Mouse (Mus musculus): ENCODE results near the gene Rtkn. TPM values are rescaled to one million over a fixed set of nuclear protein-coding genes. Genes with fewer than 3 reads are reported as not detected.

The Rtkn gene
- polyA plus RNA-seq, 1 experiment from 2014 or later, result 46.7 TPM

GRCm38 (mm10) chr6:83165026-83165606 lies 29.9 kb downstream of the Rtkn start:
- WGBS, result 6% methylated on average over 6 of the region's 6 CpGs
- Histone ChIP-seq H3K4me3 (peak overlapping the region; percentile 84), H3K4me1 (peaks cover 34% of the 10 kb centered on the region), H3K27me3 (peaks cover 29% of the 10 kb centered on the region), H3K36me3 (no peaks in the 10 kb centered on the region), H3K9ac (peak overlapping the region; percentile 91), H3K4me2 (peak overlapping the region; percentile 78), H3K27ac (peak overlapping the region; percentile 82), H3K9me3 (no peaks in the 10 kb centered on the region)
- ATAC-seq (ENCODE audit: insufficient number of reproducible peaks, insufficient read depth, low FRiP score, low TSS enrichment, low read depth), result 0 out of 2 replicates have a peak, but pooled peaks have one; percentile 1

- peak within 1 kb of the TSS; percentile 84 for H3K4me3 ChIP-seq
- peak; percentile 85 for ATAC-seq (ENCODE audit: insufficient number of reproducible peaks, insufficient read depth, low FRiP score, low TSS enrichment, low read depth)
- peaks cover 23% of the 10 kb centered on the region for H3K27me3 ChIP-seq
- H3K27ac ChIP-seq, result peak within 1 kb of the TSS; percentile 82
- H3K4me1 ChIP-seq, result peaks cover 34% of the 10 kb centered on the region
- peak within 1 kb of the TSS; percentile 91 for H3K9ac ChIP-seq
- peak within 1 kb of the TSS; percentile 78 for H3K4me2 ChIP-seq
- WGBS, result under 1% methylated on average over 58 of the region's 58 CpGs
- H3K36me3 ChIP-seq, result no peaks in the 10 kb centered on the region
- H3K9me3 ChIP-seq, result no peaks in the 10 kb centered on the region
Observed at GRCm38 (mm10) chr6:83165607-83166242, 30.5 kb downstream of the Rtkn start, which contains the start of gene Dctn1. TSS of gene Dctn1 (plus strand) at chr6:83165920.

GRCm38 (mm10) chr6:83166243-83166630 lies 31.0 kb downstream of the Rtkn start:
- H3K36me3 ChIP-seq, result no peaks in the 10 kb centered on the region
- under 1% methylated on average over 12 of the region's 12 CpGs for WGBS
- peak overlapping the region; percentile 82 for H3K27ac ChIP-seq
- no peaks in the 10 kb centered on the region for H3K9me3 ChIP-seq
- H3K27me3 ChIP-seq, result peaks cover 18% of the 10 kb centered on the region
- H3K9ac ChIP-seq, result peak overlapping the region; percentile 91
- peak overlapping the region; percentile 78 for H3K4me2 ChIP-seq
- peak overlapping the region; percentile 84 for H3K4me3 ChIP-seq
- H3K4me1 ChIP-seq, result peaks cover 31% of the 10 kb centered on the region
- no peak for ATAC-seq (ENCODE audit: insufficient number of reproducible peaks, insufficient read depth, low FRiP score, low TSS enrichment, low read depth)

GRCm38 (mm10) chr6:83169872-83170271 lies 34.6 kb downstream of the Rtkn start:
- no peak overlapping the region for H3K9ac ChIP-seq
- no peak for ATAC-seq (ENCODE audit: insufficient number of reproducible peaks, insufficient read depth, low FRiP score, low TSS enrichment, low read depth)
- H3K27me3 ChIP-seq, result no peaks in the 10 kb centered on the region
- no peak overlapping the region for H3K27ac ChIP-seq
- no peak overlapping the region for H3K4me2 ChIP-seq
- H3K9me3 ChIP-seq, result no peaks in the 10 kb centered on the region
- no peaks in the 10 kb centered on the region for H3K36me3 ChIP-seq
- WGBS, result 87% methylated on average over 5 of the region's 5 CpGs
- H3K4me1 ChIP-seq, result peaks cover 16% of the 10 kb centered on the region
- H3K4me3 ChIP-seq, result no peak overlapping the region

GRCm38 (mm10) chr6:83171063-83171462 lies 35.8 kb downstream of the Rtkn start:
- Histone ChIP-seq H3K4me3 (no peak overlapping the region), H3K4me1 (peaks cover 13% of the 10 kb centered on the region), H3K4me2 (no peak overlapping the region), H3K36me3 (0 out of 2 replicates have a peak, but pooled peaks cover 5% of the 10 kb centered on the region), H3K27me3 (no peaks in the 10 kb centered on the region), H3K27ac (no peak overlapping the region), H3K9ac (0 out of 2 replicates have a peak overlapping the region, but pooled peaks have one; percentile 0), H3K9me3 (no peaks in the 10 kb centered on the region)
- WGBS, result 69% methylated on average over 5 of the region's 5 CpGs
- ATAC-seq (ENCODE audit: insufficient number of reproducible peaks, insufficient read depth, low FRiP score, low TSS enrichment, low read depth), result no peak

GRCm38 (mm10) chr6:83172240-83172920 lies 37.1 kb downstream of the Rtkn start:
- Histone ChIP-seq H3K4me2 (no peak overlapping the region), H3K27me3 (no peaks in the 10 kb centered on the region), H3K4me3 (no peak overlapping the region), H3K27ac (no peak overlapping the region), H3K4me1 (peaks cover 3% of the 10 kb centered on the region), H3K36me3 (peaks cover 14% of the 10 kb centered on the region; the same call in 1 of the 2 replicates), H3K9ac (0 out of 2 replicates have a peak overlapping the region, but pooled peaks have one; percentile 2), H3K9me3 (no peaks in the 10 kb centered on the region)
- ATAC-seq (ENCODE audit: insufficient number of reproducible peaks, insufficient read depth, low FRiP score, low TSS enrichment, low read depth), result no peak
- 65% methylated on average over 9 of the region's 9 CpGs for WGBS

GRCm38 (mm10) chr6:83175996-83176395 lies 40.7 kb downstream of the Rtkn start:
- Histone ChIP-seq H3K9me3 (no peaks in the 10 kb centered on the region), H3K4me1 (peaks cover 16% of the 10 kb centered on the region), H3K4me3 (no peak overlapping the region), H3K9ac (no peak overlapping the region), H3K36me3 (peaks cover 14% of the 10 kb centered on the region; the same call in 1 of the 2 replicates), H3K27ac (no peak overlapping the region), H3K4me2 (no peak overlapping the region), H3K27me3 (no peaks in the 10 kb centered on the region)
- ATAC-seq (ENCODE audit: insufficient number of reproducible peaks, insufficient read depth, low FRiP score, low TSS enrichment, low read depth), result no peak
- 74% methylated on average over 8 of the region's 8 CpGs for WGBS

GRCm38 (mm10) chr6:83179390-83180117 lies 44.3 kb downstream of the Rtkn start:
- Histone ChIP-seq H3K9me3 (no peaks in the 10 kb centered on the region), H3K4me2 (peak overlapping the region; percentile 65), H3K27ac (no peak overlapping the region), H3K36me3 (peaks cover 39% of the 10 kb centered on the region), H3K4me3 (peak overlapping the region; percentile 38), H3K9ac (peak overlapping the region; percentile 69), H3K4me1 (peaks cover 16% of the 10 kb centered on the region), H3K27me3 (no peaks in the 10 kb centered on the region)
- 15% methylated on average over 12 of the region's 12 CpGs for WGBS
- ATAC-seq (ENCODE audit: insufficient number of reproducible peaks, insufficient read depth, low FRiP score, low TSS enrichment, low read depth), result peak; percentile 48; the same call in 1 of the 2 replicates

- Histone ChIP-seq H3K4me3 (no peak overlapping the region), H3K27ac (no peak overlapping the region), H3K9me3 (no peaks in the 10 kb centered on the region), H3K27me3 (no peaks in the 10 kb centered on the region), H3K4me2 (no peak overlapping the region), H3K4me1 (peaks cover 22% of the 10 kb centered on the region), H3K36me3 (peaks cover 44% of the 10 kb centered on the region), H3K9ac (no peak overlapping the region)
- WGBS, result 79% methylated on average over 6 of the region's 6 CpGs
- ATAC-seq (ENCODE audit: insufficient number of reproducible peaks, insufficient read depth, low FRiP score, low TSS enrichment, low read depth), result no peak
Observed at GRCm38 (mm10) chr6:83180605-83181004, 45.3 kb downstream of the Rtkn start.

- Histone ChIP-seq H3K9me3 (no peaks in the 10 kb centered on the region), H3K4me3 (no peak overlapping the region), H3K4me1 (peaks cover 38% of the 10 kb centered on the region), H3K36me3 (peaks cover 46% of the 10 kb centered on the region), H3K9ac (no peak overlapping the region), H3K27me3 (no peaks in the 10 kb centered on the region), H3K27ac (no peak overlapping the region), H3K4me2 (no peak overlapping the region)
- 82% methylated on average over 3 of the region's 3 CpGs for WGBS
- ATAC-seq (ENCODE audit: insufficient number of reproducible peaks, insufficient read depth, low FRiP score, low TSS enrichment, low read depth), result no peak
Observed at GRCm38 (mm10) chr6:83184858-83185435, 49.7 kb downstream of the Rtkn start.

Measured in embryonic facial prominence, embryonic 13.5 days (tissue).